Mouse (Mus musculus): ENCODE results near the gene Jak2. TPM values are rescaled to one million over a fixed set of nuclear protein-coding genes. Genes with fewer than 3 reads are reported as not detected.
A peak's percentile ranks its signal among the peaks of the same experiment; 100 is the strongest.

The Jak2 gene
- total RNA-seq (2021), result 10 to 100 TPM; 16.2 to 18.4 TPM
- long read RNA-seq, experiment 1, full-length matches to known transcripts, result 13 of 19 reads
- long read RNA-seq, experiment 1, partial matches to known transcripts, result 3 of 19 reads
- long read RNA-seq, experiment 1, other reads (novel, unspliced or antisense), result 3 of 19 reads
- long read RNA-seq, experiment 2, full-length matches to known transcripts, result 10 of 18 reads
- long read RNA-seq, experiment 2, partial matches to known transcripts, result 3 of 18 reads
- long read RNA-seq, experiment 2, other reads (novel, unspliced or antisense), result 5 of 18 reads

GRCm38 (mm10) chr19:29251191-29251957, at the start of gene Jak2:
Gene Jak2 (plus strand): TSS chr19:29251828.
- peak; percentile 86 to 92 for DNase-seq (ENCODE audit: low spot score in 2 of 2)

GRCm38 (mm10) chr19:29203337-29203736, 48.3 kb upstream of the Jak2 start:
- no peak for DNase-seq (ENCODE audit: low spot score in 2 of 2)

GRCm38 (mm10) chr19:29204583-29204982, 47.0 kb upstream of the Jak2 start:
- no peak for DNase-seq (ENCODE audit: low spot score in 2 of 2)

- no peak for DNase-seq (ENCODE audit: low spot score in 2 of 2)
These were observed 46.4 kb upstream of the Jak2 start for GRCm38 (mm10) chr19:29205267-29205666.

GRCm38 (mm10) chr19:29209898-29210297, 41.7 kb upstream of the Jak2 start:
- DNase-seq (ENCODE audit: low spot score in 2 of 2), result no peak

GRCm38 (mm10) chr19:29210319-29210718, 41.3 kb upstream of the Jak2 start:
- DNase-seq (ENCODE audit: low spot score in 2 of 2), result no peak

GRCm38 (mm10) chr19:29215811-29216509, 35.7 kb upstream of the Jak2 start:
- DNase-seq (ENCODE audit: low spot score in 2 of 2), result no peak

GRCm38 (mm10) chr19:29221867-29222266, 29.8 kb upstream of the Jak2 start:
- no peak for DNase-seq (ENCODE audit: low spot score in 2 of 2)

- DNase-seq (ENCODE audit: low spot score in 2 of 2), result no peak
These were observed 26.7 kb upstream of the Jak2 start for GRCm38 (mm10) chr19:29224968-29225367.

GRCm38 (mm10) chr19:29226996-29227395, 24.6 kb upstream of the Jak2 start:
- no peak for DNase-seq (ENCODE audit: low spot score in 2 of 2)

- DNase-seq (ENCODE audit: low spot score in 2 of 2), result no peak
These were observed 23.6 kb upstream of the Jak2 start for GRCm38 (mm10) chr19:29227941-29228590.

GRCm38 (mm10) chr19:29228989-29229388, 22.6 kb upstream of the Jak2 start:
- no peak for DNase-seq (ENCODE audit: low spot score in 2 of 2)

- DNase-seq (ENCODE audit: low spot score in 2 of 2), result no peak
These were observed 18.9 kb upstream of the Jak2 start for GRCm38 (mm10) chr19:29232738-29233137.

- DNase-seq (ENCODE audit: low spot score in 2 of 2), result no peak
These were observed 14.8 kb upstream of the Jak2 start for GRCm38 (mm10) chr19:29236658-29237385.

- no peak for DNase-seq (ENCODE audit: low spot score in 2 of 2)
These were observed 13.5 kb upstream of the Jak2 start for GRCm38 (mm10) chr19:29238171-29238570.

- no peak for DNase-seq (ENCODE audit: low spot score in 2 of 2)
These were observed 12.0 kb upstream of the Jak2 start for GRCm38 (mm10) chr19:29239513-29240235.

GRCm38 (mm10) chr19:29240676-29241075, 11.0 kb upstream of the Jak2 start:
- no peak for DNase-seq (ENCODE audit: low spot score in 2 of 2)

- DNase-seq (ENCODE audit: low spot score in 2 of 2), result no peak
These were observed 10.0 kb upstream of the Jak2 start for GRCm38 (mm10) chr19:29241581-29241980.

- no peak for DNase-seq (ENCODE audit: low spot score in 2 of 2)
These were observed 1.7 kb upstream of the Jak2 start for GRCm38 (mm10) chr19:29249933-29250332.

Measured in gastrocnemius, postnatal 4 days (tissue).